Mouse (Mus musculus): ENCODE measurements at regions not wholly inside any gene's neighbourhood (a gene's known extent, or its start where the extent isn't known, plus 50 kb on each side); places are given as distances from the start of the nearest gene placed in this dataset.

DNA sequence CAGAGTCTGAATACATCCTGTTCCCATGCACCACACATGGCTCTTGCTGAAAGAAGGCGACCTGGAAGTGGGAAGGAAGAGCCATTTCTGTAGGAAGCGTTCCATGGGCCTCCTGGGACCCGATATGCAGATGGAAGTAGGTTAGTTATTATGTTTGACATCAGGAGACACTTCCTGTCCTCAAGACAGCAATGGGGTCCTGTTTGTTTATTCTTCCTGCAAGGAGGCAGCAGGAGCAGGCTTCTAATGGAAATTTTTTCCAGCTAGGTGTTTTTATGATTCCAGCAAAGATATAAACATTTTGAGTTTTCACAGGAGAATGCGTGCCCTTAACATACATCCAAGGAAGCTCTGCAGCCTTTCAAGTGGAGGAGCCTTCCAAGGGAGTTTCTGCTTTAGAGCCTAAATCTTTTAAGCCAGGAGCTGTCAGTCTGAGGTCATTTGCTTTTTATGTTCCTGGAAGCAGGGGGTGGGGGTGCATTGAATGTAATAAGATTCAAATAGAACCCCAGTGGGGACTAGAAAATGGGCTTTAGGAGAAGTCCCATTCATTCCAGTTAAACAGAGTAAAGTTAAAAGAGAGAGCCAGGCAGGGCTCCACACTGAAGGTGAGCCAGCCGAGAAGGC is 146.9 kb downstream of the Kcnj2 start:
- Histone ChIP-seq H3K27me3 (no peaks in the 10 kb centered on the region), H3K4me1 (peaks cover 9% of the 10 kb centered on the region), H3K36me3 (no peaks in the 10 kb centered on the region), H3K4me3 (no peak overlapping the region), H3K27ac (no peak overlapping the region), H3K4me2 (replicated peaks) (no peak overlapping the region), H3K9ac (no peak overlapping the region), H3K9me3 (no peaks in the 10 kb centered on the region)
- WGBS = 47% methylated on average over 5 of the region's 5 CpGs
- ATAC-seq (ENCODE audit: low FRiP score, low read depth) = no peak

DNA sequence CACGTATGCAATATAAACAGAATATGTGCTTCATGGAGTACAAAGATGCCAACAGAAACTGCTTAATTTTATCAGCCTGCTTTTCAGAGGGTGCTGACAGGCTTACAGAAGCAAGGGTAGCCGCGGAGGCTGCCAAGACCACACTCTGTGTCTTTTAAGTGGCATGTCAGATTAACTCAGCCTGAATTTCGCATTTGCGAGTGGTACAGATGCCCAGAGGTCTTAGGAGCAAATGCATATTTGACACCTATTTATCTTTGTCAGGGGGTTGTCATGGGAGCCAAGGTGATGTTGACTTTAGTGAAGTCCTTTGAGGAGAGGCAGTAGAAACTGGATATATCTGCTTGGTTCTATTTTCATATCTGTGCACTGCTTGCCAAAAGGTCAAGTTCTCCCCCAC is 149.0 kb downstream of the Kcnj2 start:
- ATAC-seq (ENCODE audit: low FRiP score, low read depth) = no peak
- WGBS = 85% methylated on average over 5 of the region's 5 CpGs
- no peaks in the 10 kb centered on the region for H3K9me3 ChIP-seq

DNA sequence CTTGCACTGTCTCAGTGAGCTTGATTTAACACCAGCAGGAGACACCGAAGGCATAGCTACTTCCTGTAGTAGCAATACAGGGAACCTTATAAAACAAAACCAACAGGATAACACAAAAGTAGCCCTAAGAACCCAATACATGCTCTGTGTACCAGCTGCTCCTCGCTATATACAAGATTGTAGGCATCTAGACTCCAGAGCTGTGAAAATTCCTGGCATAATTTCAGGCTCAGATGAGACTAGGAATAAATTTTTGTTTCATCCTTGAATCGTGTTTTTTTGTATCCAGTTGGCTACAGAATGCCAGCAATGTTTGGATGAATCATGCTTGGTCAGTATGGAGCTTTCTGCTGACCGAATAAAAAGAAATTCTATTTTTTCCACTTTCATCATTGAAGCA is 157.9 kb downstream of the Kcnj2 start:
- WGBS = 80% methylated on average over 4 of the region's 4 CpGs
- Histone ChIP-seq H3K4me1 (no peaks in the 10 kb centered on the region), H3K4me2 (replicated peaks) (no peak overlapping the region), H3K27ac (no peak overlapping the region), H3K27me3 (no peaks in the 10 kb centered on the region), H3K4me3 (no peak overlapping the region), H3K9ac (no peak overlapping the region), H3K9me3 (no peaks in the 10 kb centered on the region), H3K36me3 (no peaks in the 10 kb centered on the region)
- ATAC-seq (ENCODE audit: low FRiP score, low read depth) = no peak

More for the DNA sequence above, 149.0 kb downstream of the Kcnj2 start:
- H3K36me3 ChIP-seq = no peaks in the 10 kb centered on the region
- no peak overlapping the region for H3K27ac ChIP-seq
- peaks cover 9% of the 10 kb centered on the region for H3K4me1 ChIP-seq
- no peak overlapping the region for H3K9ac ChIP-seq
- no peak overlapping the region for H3K4me2 ChIP-seq (replicated peaks)
- H3K27me3 ChIP-seq = no peaks in the 10 kb centered on the region
- H3K4me3 ChIP-seq = no peak overlapping the region

DNA sequence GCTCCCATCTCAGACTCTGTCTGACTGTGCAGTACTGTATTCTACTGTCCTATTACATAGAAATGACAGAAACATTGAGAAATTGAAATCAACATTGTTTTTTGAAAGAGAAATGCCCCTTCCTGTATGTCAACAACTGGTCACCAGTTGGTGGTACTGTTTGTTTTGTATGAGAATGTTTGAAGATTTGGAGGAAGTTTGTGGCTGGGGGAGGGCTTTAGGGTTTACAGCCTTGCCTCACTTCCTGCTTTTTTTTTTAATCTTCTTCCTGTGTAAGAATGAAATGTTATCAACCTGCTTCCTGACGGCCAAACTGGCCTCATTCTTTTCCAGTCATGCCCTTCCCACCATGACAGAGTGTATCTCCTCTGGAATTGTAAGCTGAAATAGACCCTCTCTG is 161.3 kb downstream of the Kcnj2 start:
- Histone ChIP-seq H3K9ac (no peak overlapping the region), H3K27me3 (no peaks in the 10 kb centered on the region), H3K4me3 (no peak overlapping the region), H3K9me3 (no peaks in the 10 kb centered on the region), H3K4me2 (replicated peaks) (no peak overlapping the region), H3K27ac (no peak overlapping the region), H3K4me1 (no peaks in the 10 kb centered on the region), H3K36me3 (no peaks in the 10 kb centered on the region)
- ATAC-seq (ENCODE audit: low FRiP score, low read depth) = no peak
- 64% methylated on average over 1 of the region's 1 CpGs for WGBS

DNA sequence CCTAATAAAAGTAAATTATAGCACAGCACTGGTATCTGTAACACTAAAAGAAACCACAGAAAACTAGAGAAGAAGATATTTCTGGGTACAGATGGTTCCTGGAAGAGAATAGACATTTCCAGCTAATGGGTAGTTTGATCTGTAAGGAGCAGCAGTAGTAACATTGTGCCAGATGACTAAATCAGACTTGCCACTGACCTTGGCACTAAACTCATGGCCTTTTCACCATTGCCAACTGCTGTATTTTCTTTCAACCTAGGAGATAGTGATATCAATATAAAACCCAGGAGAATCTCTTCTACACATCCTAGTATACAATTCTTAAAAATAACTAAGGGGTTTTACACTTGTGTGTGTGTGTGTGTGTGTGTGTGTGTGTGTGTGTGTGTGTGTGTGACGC is 170.8 kb downstream of the Kcnj2 start:
- H3K9ac ChIP-seq = no peak overlapping the region
- no peak overlapping the region for H3K4me3 ChIP-seq
- no peaks in the 10 kb centered on the region for H3K27me3 ChIP-seq
- WGBS = 100% methylated on average over 1 of the region's 1 CpGs
- no peak overlapping the region for H3K27ac ChIP-seq
- no peak overlapping the region for H3K4me2 ChIP-seq (replicated peaks)
- H3K36me3 ChIP-seq = no peaks in the 10 kb centered on the region
- no peaks in the 10 kb centered on the region for H3K4me1 ChIP-seq
- H3K9me3 ChIP-seq = no peaks in the 10 kb centered on the region
- ATAC-seq (ENCODE audit: low FRiP score, low read depth) = no peak

DNA sequence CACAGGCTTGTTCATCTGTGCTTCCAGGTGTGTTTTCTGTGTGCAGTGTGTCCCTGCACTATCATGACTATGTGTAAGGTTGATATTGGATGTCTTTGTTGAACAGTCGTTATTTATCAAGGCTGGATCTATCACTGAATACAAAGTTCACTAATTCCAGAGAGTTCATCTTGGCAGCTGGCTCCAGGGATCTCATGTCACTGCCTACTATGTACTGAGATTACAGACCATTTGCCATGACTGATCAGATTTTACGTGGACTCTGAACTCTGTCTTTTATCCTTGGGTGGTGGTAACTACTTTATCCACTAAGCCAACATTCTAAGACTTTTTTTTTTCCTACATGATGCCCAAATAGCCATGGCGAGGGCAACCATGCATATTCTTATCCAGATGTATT is 173.8 kb downstream of the Kcnj2 start:
- Histone ChIP-seq H3K9me3 (no peaks in the 10 kb centered on the region), H3K4me1 (no peaks in the 10 kb centered on the region), H3K27me3 (no peaks in the 10 kb centered on the region), H3K4me2 (replicated peaks) (no peak overlapping the region), H3K36me3 (no peaks in the 10 kb centered on the region), H3K27ac (no peak overlapping the region), H3K4me3 (no peak overlapping the region), H3K9ac (no peak overlapping the region)
- no peak for ATAC-seq (ENCODE audit: low FRiP score, low read depth)
- WGBS = 67% methylated on average over 3 of the region's 3 CpGs

DNA sequence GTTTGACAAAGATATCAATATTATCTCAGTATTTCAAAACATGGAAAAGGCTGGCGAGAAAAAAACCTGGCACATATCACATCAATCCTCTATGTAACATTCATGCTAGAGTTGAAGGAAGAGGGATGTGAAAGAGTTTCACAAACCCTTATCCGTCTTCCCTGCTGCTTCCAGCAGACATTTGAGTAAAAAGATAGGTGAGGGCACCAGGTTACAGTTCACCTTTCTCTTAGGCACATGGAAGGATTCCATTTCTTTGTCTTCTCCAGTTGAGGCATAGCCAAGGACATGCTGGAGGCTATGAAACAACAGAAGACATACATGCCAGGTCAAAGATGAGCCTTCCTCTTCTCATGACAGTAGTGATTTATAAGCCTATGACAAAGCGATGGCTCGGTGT is 186.3 kb downstream of the Kcnj2 start:
- Histone ChIP-seq H3K36me3 (no peaks in the 10 kb centered on the region), H3K9ac (no peak overlapping the region), H3K27me3 (no peaks in the 10 kb centered on the region), H3K4me1 (no peaks in the 10 kb centered on the region), H3K27ac (no peak overlapping the region), H3K4me3 (no peak overlapping the region), H3K9me3 (no peaks in the 10 kb centered on the region), H3K4me2 (replicated peaks) (no peak overlapping the region)
- WGBS = 94% methylated on average over 4 of the region's 4 CpGs
- ATAC-seq (ENCODE audit: low FRiP score, low read depth) = no peak

DNA sequence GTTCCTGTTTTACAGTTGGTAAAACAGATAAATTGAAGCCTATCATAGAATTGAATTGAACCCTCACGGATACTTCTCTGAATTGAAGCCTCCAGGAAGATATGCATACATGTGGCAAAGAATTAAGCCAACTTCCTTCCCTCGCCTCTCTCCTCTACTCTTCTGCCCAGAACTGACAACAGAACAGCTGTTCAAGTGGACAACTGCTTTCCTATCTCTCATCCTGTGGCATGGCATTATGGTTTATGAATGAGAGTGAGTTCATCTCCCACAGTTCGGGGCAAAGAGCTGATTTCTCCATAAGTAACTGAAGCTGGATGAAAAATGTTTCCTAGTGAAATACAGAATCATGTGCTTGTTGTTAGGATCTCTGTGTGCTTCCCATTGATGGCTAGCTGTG is 190.6 kb downstream of the Kcnj2 start:
- no peak overlapping the region for H3K4me3 ChIP-seq
- no peaks in the 10 kb centered on the region for H3K36me3 ChIP-seq
- 82% methylated on average over 3 of the region's 3 CpGs for WGBS
- H3K27me3 ChIP-seq = no peaks in the 10 kb centered on the region
- H3K4me1 ChIP-seq = no peaks in the 10 kb centered on the region
- no peak overlapping the region for H3K4me2 ChIP-seq (replicated peaks)
- H3K27ac ChIP-seq = no peak overlapping the region
- ATAC-seq (ENCODE audit: low FRiP score, low read depth) = no peak
- no peak overlapping the region for H3K9ac ChIP-seq
- no peaks in the 10 kb centered on the region for H3K9me3 ChIP-seq

DNA sequence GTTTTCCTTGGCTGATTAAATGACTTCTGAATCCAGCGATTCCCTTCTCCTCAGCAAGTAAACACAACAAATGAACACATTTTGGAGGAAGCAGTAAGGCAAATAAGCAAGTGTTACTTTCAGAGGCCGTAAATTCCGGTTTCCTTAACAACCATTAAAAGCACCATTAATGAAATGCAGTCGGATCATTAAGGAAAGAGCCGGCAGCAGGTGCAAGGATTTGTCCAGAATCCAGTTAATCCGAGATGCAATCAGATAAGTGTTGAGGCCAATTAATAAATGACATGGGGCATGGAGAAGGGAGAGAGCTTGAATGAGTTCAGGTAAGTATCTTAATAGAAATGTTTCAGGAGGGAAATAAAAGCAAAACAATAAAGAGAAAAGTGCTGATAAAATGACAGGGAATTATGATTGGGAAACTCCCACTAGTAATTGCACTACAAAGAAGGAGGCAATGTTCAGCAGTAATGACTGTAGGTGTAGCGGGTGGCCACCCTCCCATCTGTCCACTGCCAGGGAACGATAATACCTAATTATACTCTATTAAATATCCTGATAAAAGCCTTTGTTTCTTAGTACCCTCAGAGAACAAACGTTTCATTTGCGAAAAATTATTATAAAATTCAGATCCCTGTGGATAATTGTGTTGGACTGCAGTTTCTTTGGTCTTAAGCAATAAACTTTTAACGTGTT is 194.9 kb downstream of the Kcnj2 start:
- no peaks in the 10 kb centered on the region for H3K4me1 ChIP-seq
- H3K27me3 ChIP-seq = no peaks in the 10 kb centered on the region
- no peaks in the 10 kb centered on the region for H3K9me3 ChIP-seq
- ATAC-seq (ENCODE audit: low FRiP score, low read depth) = no peak
- no peak overlapping the region for H3K4me2 ChIP-seq (replicated peaks)
- no peak overlapping the region for H3K27ac ChIP-seq
- WGBS = 29% methylated on average over 11 of the region's 11 CpGs
- H3K36me3 ChIP-seq = no peaks in the 10 kb centered on the region
- no peak overlapping the region for H3K9ac ChIP-seq
- H3K4me3 ChIP-seq = no peak overlapping the region

DNA sequence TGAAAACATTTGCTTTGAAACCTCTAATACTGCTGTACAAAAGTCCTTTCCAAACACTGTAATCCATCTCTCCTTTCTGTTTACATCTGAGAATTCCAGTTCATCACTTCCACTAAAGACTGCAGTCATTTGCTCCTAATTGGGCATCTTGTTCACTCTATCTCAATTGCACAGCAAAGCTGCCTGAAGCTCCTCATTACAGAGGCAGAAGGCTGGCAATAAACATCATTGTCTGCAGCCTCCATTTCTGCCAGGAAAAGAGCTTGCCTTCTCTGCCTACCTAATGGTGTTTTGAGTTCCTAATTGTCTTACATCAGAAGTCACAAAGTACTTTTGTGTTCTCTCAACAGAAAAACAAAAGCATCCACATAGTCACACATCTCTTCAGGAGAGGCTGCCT is 207.7 kb downstream of the Kcnj2 start:
- Histone ChIP-seq H3K27me3 (no peaks in the 10 kb centered on the region), H3K9me3 (no peaks in the 10 kb centered on the region), H3K4me1 (no peaks in the 10 kb centered on the region), H3K4me3 (no peak overlapping the region), H3K27ac (no peak overlapping the region), H3K36me3 (no peaks in the 10 kb centered on the region), H3K9ac (no peak overlapping the region), H3K4me2 (replicated peaks) (no peak overlapping the region)
- ATAC-seq (ENCODE audit: low FRiP score, low read depth) = no peak

DNA sequence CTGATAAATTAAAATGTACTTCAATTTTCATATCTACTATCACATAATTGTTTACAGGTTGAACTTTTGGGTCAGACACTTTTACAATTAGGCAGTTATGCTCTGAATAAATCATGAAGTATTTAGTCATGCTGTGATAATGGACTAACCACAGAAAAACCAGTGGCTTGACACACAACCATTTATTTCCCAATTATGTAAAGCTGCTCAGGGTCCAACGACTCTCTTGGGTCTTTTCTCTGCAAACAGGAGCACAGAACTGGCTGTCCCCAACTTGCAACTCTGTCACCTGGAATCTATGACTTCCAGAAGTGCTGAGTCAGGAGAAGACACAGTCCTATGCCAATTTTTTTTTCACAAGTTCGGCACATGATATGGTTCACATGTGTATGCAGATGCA is 214.8 kb downstream of the Kcnj2 start:
- Histone ChIP-seq H3K4me3 (no peak overlapping the region), H3K9me3 (no peaks in the 10 kb centered on the region), H3K4me2 (replicated peaks) (no peak overlapping the region), H3K9ac (no peak overlapping the region), H3K36me3 (no peaks in the 10 kb centered on the region), H3K27ac (no peak overlapping the region), H3K27me3 (no peaks in the 10 kb centered on the region), H3K4me1 (peaks cover 17% of the 10 kb centered on the region)
- no peak for ATAC-seq (ENCODE audit: low FRiP score, low read depth)
- 25% methylated on average over 2 of the region's 2 CpGs for WGBS

DNA sequence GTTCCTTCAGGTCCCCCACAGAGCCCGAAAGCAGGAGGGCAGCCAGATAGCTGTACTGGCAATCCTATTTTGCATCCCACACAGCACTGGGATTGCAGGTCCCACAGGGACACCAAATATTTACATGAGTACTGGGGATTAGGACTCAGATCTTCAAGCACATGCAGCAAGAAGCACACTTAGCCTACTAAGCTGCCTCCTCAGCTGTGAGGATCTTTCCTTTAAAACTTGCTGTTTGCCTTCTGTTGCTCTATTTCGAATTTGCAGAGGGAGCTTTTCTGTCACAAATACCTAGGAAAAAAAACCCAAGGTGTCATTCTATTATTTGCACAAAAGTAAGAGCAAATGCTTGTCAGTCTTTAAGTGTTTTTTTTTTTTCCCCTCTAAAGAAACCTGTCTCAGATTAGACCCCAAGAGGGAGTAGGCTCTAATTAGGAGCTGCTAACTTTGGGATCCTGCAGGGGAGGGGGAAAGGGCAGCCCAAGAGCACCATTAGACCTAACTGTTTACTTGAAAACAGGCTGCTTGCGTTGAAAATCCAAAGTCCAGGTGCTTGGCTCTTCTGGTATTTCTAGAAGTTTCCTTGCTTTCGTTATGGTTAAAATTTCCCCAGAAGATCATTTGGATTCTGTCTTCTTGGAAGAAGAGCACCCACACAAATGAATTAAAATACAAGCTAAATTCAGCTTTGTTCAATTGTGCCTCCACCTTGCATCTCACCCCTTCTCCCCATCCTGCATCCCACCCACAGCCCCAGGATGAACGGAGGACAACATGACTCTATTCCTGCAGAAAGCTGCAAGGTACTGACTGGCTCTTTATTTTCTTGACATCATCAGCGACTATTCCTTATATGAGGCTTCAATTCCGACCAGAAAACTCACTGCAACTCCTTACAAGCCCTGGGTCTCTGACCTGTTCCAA is 215.5 kb downstream of the Kcnj2 start:
- H3K9ac ChIP-seq = no peak overlapping the region
- peaks cover 17% of the 10 kb centered on the region for H3K4me1 ChIP-seq
- no peaks in the 10 kb centered on the region for H3K36me3 ChIP-seq
- no peak overlapping the region for H3K4me3 ChIP-seq
- H3K9me3 ChIP-seq = no peaks in the 10 kb centered on the region
- H3K4me2 ChIP-seq (replicated peaks) = no peak overlapping the region
- H3K27me3 ChIP-seq = no peaks in the 10 kb centered on the region
- ATAC-seq (ENCODE audit: low FRiP score, low read depth) = no peak
- H3K27ac ChIP-seq = no peak overlapping the region
- 30% methylated on average over 7 of the region's 7 CpGs for WGBS
